Mouse (Mus musculus) stomach, embryonic 14.5 days (tissue): ENCODE measurements around the gene Cacna1d. TPM values are rescaled to one million over a fixed set of nuclear protein-coding genes. Genes with fewer than 3 reads are reported as not detected.

Source experiments
- ATAC-seq: fragments of 200-750 bp; cut with Nextera tagmentation; 2 replicates; pipeline ENCODE4 v1.8.0; 2017; ENCODE audit warnings: low read depth, moderate TSS enrichment; ENCODE audit not compliant: insufficient number of reproducible peaks, insufficient read depth, low FRiP score
- H3K27ac ChIP-seq: fragments of 300-500 bp; sonication (generic); 2 replicates; pipeline ENCODE4 v1.5.1; 2014; ENCODE audit warnings: mild to moderate bottlenecking, low read length, moderate library complexity, mixed read lengths
- H3K27me3 ChIP-seq: fragments of 300-500 bp; sonication (generic); 2 replicates; pipeline ENCODE4 v1.6.1; 2014; ENCODE audit warnings: low read length, control low read depth, mixed read lengths; ENCODE audit not compliant: control insufficient read depth, insufficient read depth
- H3K36me3 ChIP-seq: fragments of 300-500 bp; sonication (generic); 2 replicates; pipeline ENCODE4 v1.6.1; 2014; ENCODE audit warnings: mild to moderate bottlenecking, control low read depth, low read length, moderate library complexity, mixed read lengths; ENCODE audit not compliant: control insufficient read depth, insufficient read depth
- H3K4me1 ChIP-seq: fragments of 300-500 bp; sonication (generic); 2 replicates; pipeline ENCODE4 v1.6.1; 2014; ENCODE audit warnings: low read length, control low read depth, mixed read lengths; ENCODE audit not compliant: control insufficient read depth, insufficient read depth
- H3K4me2 ChIP-seq: fragments of 300-500 bp; sonication (generic); replicated peaks from 2 replicates; pipeline ENCODE4 v1.6.1; 2014; ENCODE audit warnings: low read depth, low read length, control low read depth
- H3K4me3 ChIP-seq: fragments of 300-500 bp; sonication (generic); 2 replicates; pipeline ENCODE4 v1.5.1; 2014; ENCODE audit warnings: low read depth, low read length, control low read depth
- H3K9ac ChIP-seq: fragments of 300-500 bp; sonication (generic); replicated peaks from 2 replicates; pipeline ENCODE4 v1.6.1; 2014; ENCODE audit warnings: low read depth, mild to moderate bottlenecking, control low read depth, low read length, moderate library complexity, mixed read lengths
- H3K9me3 ChIP-seq: fragments of 300-500 bp; sonication (generic); 2 replicates; pipeline ENCODE4 v1.6.1; 2016; ENCODE audit warnings: low read depth, low read length, control low read depth; ENCODE audit not compliant: control insufficient read depth
- WGBS: fragments of 180-500 bp; shearing (Covaris S2); extraction: QIAGEN DNeasy Blood & Tissue Kit; methylation state at CpG from one replicate; pipeline ENCODE4 v1.1.7; 2014; 5-methylcytosine and 5-hydroxymethylcytosine counted together
- polyA plus RNA-seq: library from polyadenylated mRNA; unstranded; fragments of >200 nt; fragmentation: Nextera tagmentation; extraction: Ambion mirVana; gene quantifications from 2 replicates; pipeline ENCODE4 v1.2.1, GENCODE M21; 2014

Cacna1d gene
- polyA plus RNA-seq, 1 experiment from 2014 or later, result 15.3 TPM

GRCm38 (mm10) chr14:30358028-30358427, 133.2 kb downstream of the Cacna1d start:
- no peak for ATAC-seq
- Histone ChIP-seq H3K9me3 (no peaks in the 10 kb centered on the region), H3K4me1 (peaks cover 16% of the 10 kb centered on the region; the same call in 1 of the 2 replicates), H3K4me2 (no peak overlapping the region), H3K4me3 (no peak overlapping the region), H3K36me3 (no peaks in the 10 kb centered on the region), H3K27me3 (no peaks in the 10 kb centered on the region), H3K9ac (no peak overlapping the region), H3K27ac (no peak overlapping the region)
- WGBS, result 71% methylated on average over 1 of the region's 1 CpGs

GRCm38 (mm10) chr14:30356456-30356855, 134.8 kb downstream of the Cacna1d start:
- no peak overlapping the region for H3K27ac ChIP-seq
- no peak overlapping the region for H3K9ac ChIP-seq
- ATAC-seq, result no peak
- H3K4me3 ChIP-seq, result no peak overlapping the region
- H3K36me3 ChIP-seq, result no peaks in the 10 kb centered on the region
- WGBS, result 85% methylated on average over 3 of the region's 3 CpGs
- no peak overlapping the region for H3K4me2 ChIP-seq
- H3K9me3 ChIP-seq, result no peaks in the 10 kb centered on the region
- peaks cover 22% of the 10 kb centered on the region; the same call in 1 of the 2 replicates for H3K4me1 ChIP-seq
- no peaks in the 10 kb centered on the region for H3K27me3 ChIP-seq

DNA sequence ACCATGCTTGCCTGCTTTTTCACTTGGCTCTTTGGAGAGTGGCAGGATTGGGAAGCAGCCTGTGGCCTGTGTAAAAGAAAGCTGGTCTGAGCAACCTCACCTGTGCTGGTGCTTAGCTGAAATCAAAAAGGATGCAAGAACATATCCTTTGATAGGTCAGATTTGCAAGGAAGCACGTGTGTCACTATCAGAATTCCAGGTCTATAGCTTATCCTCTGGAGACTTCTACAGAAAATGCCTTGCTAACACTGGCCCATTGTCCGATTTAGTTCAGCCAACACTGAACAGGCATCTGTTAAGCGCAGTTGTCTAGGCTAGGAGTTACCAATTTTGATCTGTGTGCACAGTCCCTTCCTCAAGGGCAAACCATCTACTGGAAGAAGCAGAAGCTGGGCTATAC, 136.5 kb downstream of the Cacna1d start:
- H3K9ac ChIP-seq, result no peak overlapping the region
- no peak overlapping the region for H3K4me3 ChIP-seq
- H3K36me3 ChIP-seq, result no peaks in the 10 kb centered on the region
- no peaks in the 10 kb centered on the region for H3K9me3 ChIP-seq
- no peaks in the 10 kb centered on the region for H3K27me3 ChIP-seq
- ATAC-seq, result no peak
- H3K4me2 ChIP-seq, result 0 out of 2 replicates have a peak overlapping the region, but pooled peaks have one; percentile 95
- 69% methylated on average over 3 of the region's 3 CpGs for WGBS
- H3K27ac ChIP-seq, result peak overlapping the region; percentile 71; the same call in 1 of the 2 replicates
- H3K4me1 ChIP-seq, result peaks cover 20% of the 10 kb centered on the region; the same call in 1 of the 2 replicates

- Histone ChIP-seq H3K9me3 (no peaks in the 10 kb centered on the region), H3K27me3 (no peaks in the 10 kb centered on the region), H3K9ac (peak overlapping the region; percentile 72; the same call in 1 of the 2 replicates), H3K4me2 (peak overlapping the region; percentile 95), H3K27ac (peak overlapping the region; percentile 71), H3K4me3 (peak overlapping the region; percentile 53), H3K4me1 (peaks cover 20% of the 10 kb centered on the region; the same call in 1 of the 2 replicates), H3K36me3 (no peaks in the 10 kb centered on the region)
- peak; percentile 21; the same call in 1 of the 2 replicates for ATAC-seq
- 9% methylated on average over 8 of the region's 8 CpGs for WGBS
Observed at GRCm38 (mm10) chr14:30354127-30354463, 137.2 kb downstream of the Cacna1d start.

DNA sequence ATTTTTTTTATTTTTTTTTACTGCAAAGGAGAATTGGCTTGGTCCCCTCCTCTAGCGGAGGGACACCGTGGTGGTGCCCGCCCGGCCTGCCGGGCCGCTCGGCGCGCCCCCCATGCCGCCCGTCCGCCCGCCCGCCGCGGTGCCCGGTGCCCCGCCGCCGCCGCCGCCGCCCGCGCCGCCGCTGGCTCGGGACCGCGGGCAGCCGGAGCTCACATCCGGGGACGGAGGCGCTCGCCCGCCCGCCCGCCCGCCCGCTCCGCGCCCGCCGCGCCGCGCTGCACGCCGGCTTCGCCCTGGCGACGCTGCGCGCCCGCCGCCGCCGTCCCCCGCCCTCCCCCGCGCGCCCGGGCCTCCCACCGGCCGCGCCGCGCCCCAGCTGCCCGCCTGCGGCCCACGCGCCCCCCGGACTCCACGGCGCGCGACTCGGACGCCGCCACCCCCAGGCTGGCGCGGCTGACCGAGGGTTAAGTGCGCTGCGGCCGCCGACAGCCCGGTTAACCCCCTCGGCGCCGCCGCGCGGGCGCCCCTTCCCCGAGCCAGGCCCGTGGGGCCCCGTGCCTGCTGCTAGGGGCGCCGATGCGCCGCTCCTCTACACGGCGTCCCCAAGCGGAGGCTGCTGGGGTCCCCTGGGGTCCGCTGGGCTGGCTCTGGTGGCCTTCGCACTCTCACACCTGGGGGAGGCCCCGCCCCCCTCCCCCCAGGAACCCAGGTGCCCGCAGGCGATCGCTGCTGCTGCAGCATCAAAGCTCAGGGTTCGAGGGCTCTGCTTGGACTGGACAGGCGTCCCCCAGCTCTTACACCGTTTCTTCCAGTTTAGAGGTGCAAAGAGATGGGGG, 137.7 kb downstream of the Cacna1d start:
- H3K9ac ChIP-seq, result peak overlapping the region; percentile 72
- H3K27me3 ChIP-seq, result no peaks in the 10 kb centered on the region
- peaks cover 20% of the 10 kb centered on the region; the same call in 1 of the 2 replicates for H3K4me1 ChIP-seq
- peak overlapping the region; percentile 53 for H3K4me3 ChIP-seq
- WGBS, result under 1% methylated on average over 58 of the region's 114 CpGs
- ATAC-seq, result peak; percentile 51
- H3K4me2 ChIP-seq, result peak overlapping the region; percentile 95
- H3K36me3 ChIP-seq, result no peaks in the 10 kb centered on the region
- no peaks in the 10 kb centered on the region for H3K9me3 ChIP-seq
- peak overlapping the region; percentile 71 for H3K27ac ChIP-seq

DNA sequence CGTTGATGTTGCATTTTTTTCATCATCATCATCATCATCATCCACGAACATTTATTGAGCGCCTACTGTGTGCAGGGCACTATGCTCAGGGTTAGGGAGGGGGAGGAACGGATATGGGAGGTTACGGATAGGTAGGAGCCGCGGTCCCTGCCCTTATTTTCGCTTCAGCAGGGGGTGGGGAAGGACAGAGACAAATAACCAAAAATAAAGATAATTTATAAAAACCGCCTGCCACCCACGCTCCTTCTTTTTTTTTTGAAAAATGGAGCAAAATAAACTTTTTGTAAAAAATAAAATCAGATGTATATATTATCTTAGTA, 138.3 kb downstream of the Cacna1d start:
- ATAC-seq, result no peak
- 1% methylated on average over 10 of the region's 10 CpGs for WGBS
- Histone ChIP-seq H3K4me3 (peak overlapping the region; percentile 53), H3K4me1 (peaks cover 20% of the 10 kb centered on the region; the same call in 1 of the 2 replicates), H3K36me3 (no peaks in the 10 kb centered on the region), H3K4me2 (peak overlapping the region; percentile 95), H3K27me3 (no peaks in the 10 kb centered on the region), H3K9ac (peak overlapping the region; percentile 72; the same call in 1 of the 2 replicates), H3K27ac (no peak overlapping the region), H3K9me3 (no peaks in the 10 kb centered on the region)

- H3K27me3 ChIP-seq, result no peaks in the 10 kb centered on the region
- ATAC-seq, result no peak; the same call in 1 of the 2 replicates
- peak overlapping the region; percentile 95 for H3K4me2 ChIP-seq
- 2% methylated on average over 31 of the region's 31 CpGs for WGBS
- no peaks in the 10 kb centered on the region for H3K36me3 ChIP-seq
- no peaks in the 10 kb centered on the region for H3K9me3 ChIP-seq
- H3K9ac ChIP-seq, result peak overlapping the region; percentile 72; the same call in 1 of the 2 replicates
- peaks cover 20% of the 10 kb centered on the region; the same call in 1 of the 2 replicates for H3K4me1 ChIP-seq
- H3K4me3 ChIP-seq, result peak overlapping the region; percentile 53
- H3K27ac ChIP-seq, result peak overlapping the region; percentile 39; the same call in 1 of the 2 replicates
Observed at GRCm38 (mm10) chr14:30352061-30352950, 138.9 kb downstream of the Cacna1d start.

- Histone ChIP-seq H3K4me1 (peaks cover 24% of the 10 kb centered on the region), H3K4me3 (no peak overlapping the region), H3K9me3 (no peaks in the 10 kb centered on the region), H3K9ac (no peak overlapping the region), H3K4me2 (no peak overlapping the region), H3K27ac (no peak overlapping the region; the same call in 1 of the 2 replicates), H3K36me3 (no peaks in the 10 kb centered on the region), H3K27me3 (no peaks in the 10 kb centered on the region)
- WGBS, result 62% methylated on average over 6 of the region's 6 CpGs
- no peak for ATAC-seq
Observed at GRCm38 (mm10) chr14:30350285-30350684, 141.0 kb downstream of the Cacna1d start.
